Mouse (Mus musculus) testis, adult 10 weeks (tissue): ENCODE results near the gene Nup62cl. TPM values are rescaled to one million over a fixed set of nuclear protein-coding genes. Genes with fewer than 3 reads are reported as not detected.

ENCODE experiments used
- polyA plus RNA-seq: library from polyadenylated mRNA; stranded (reverse); fragments of 350-450 nt; fragmentation: Illumina TruSeq; extraction: RNeasy Lipid Tissue Mini Kit (QIAGEN cat#74804); gene quantifications from one replicate; pipeline ENCODE4 v1.2.3, GENCODE M21; 2014; ENCODE audit warnings: low read depth, low replicate concordance

The Nup62cl gene
- 52.7 TPM for polyA plus RNA-seq

GRCm38 (mm10) chrX:140062135-140062975 lies at the start of gene Nup62cl, which contains the start of gene Pih1h3b:
TSS of gene Nup62cl (minus strand) at chrX:140062712.
TSS of gene Pih1h3b (plus strand) at chrX:140062879.

DNA sequence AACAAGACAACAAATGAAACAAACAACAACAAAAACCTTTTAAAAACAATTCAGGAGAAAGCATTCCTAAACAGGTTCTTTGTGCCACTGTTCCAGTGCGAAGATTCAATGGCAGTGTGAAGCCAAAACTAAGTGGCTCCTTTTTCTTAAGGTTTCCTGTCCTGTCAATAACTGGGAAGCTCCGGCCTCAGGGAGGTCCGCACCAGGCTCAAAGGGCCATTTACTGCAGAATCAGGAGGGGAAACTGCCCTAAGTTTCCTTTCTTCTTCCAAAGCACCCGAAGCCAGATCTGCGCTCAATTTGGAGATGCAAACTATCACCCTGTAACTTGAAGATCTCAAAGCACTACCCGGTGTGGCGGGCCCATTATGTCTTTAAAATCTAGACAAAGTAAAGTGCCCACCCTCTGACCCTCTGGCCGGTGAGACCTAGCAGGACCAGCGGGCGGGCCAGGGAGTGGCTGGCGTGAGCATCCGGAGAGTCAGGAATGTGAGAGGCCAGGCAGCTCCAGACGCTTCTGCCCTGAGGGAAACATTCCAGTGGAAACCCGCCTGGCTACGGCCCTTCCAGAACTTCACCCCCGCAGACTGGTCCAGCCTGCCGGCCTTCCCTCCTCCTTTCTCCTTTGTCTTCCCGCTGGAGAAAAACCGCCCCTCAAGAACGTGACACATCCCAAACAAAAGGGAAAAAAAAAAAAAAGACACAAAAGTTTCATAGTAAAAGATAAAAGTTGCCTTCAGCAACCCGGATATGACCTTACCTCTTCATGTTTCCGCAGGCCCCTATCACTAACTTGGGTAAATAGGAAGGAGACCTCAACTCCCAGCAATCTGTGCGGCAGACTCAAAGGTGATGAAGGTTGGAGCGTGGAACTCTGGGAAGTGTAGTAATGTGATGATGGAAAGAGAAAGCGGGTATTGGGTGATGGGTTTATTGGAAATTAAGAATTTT lies 64.5 kb downstream of the Nup62cl start, which contains the start of gene Rbm41:
Gene Rbm41, minus strand, starts transcription at position 856 of the 951 bp plus-strand sequence.

Other genes with a start within 250 kb of the Nup62cl start
- gene Morc4, start 191.0 kb downstream of the Nup62cl start, polyA plus RNA-seq, result 3.9 TPM
- 1.8 TPM for gene Rbm41, start 64.1 kb downstream of the Nup62cl start, polyA plus RNA-seq
- gene Pih1h3b, start 167 bp upstream of the Nup62cl start, polyA plus RNA-seq, result 3.2 TPM